Mouse (Mus musculus): ENCODE measurements around the gene Pex13.
"Not testable (repeated sequence)": the region's sequence is repeated elsewhere in the genome, so short reads cannot be mapped to it uniquely, and the experiment has no call there.

The Pex13 gene

GRCm38 (mm10) chr11:23634573-23634972, 31.2 kb downstream of the Pex13 start:
- peak in 1 of 2 experiments; percentile 28 for DNase-seq

- DNase-seq: peak in 1 of 2 experiments; percentile 4
These were observed 31.9 kb downstream of the Pex13 start for GRCm38 (mm10) chr11:23633879-23634215.

GRCm38 (mm10) chr11:23632945-23633878, 32.5 kb downstream of the Pex13 start, which contains the start of gene 0610010F05Rik:
Gene 0610010F05Rik (minus strand): TSS chr11:23633639.
- DNase-seq: peak; percentile 92 to 95

- DNase-seq: no peak
These were observed 35.1 kb downstream of the Pex13 start for GRCm38 (mm10) chr11:23630664-23631063.

- DNase-seq: no peak
These were observed 46.8 kb downstream of the Pex13 start for GRCm38 (mm10) chr11:23618995-23619394.

- DNase-seq: no peak
These were observed 51.2 kb downstream of the Pex13 start for GRCm38 (mm10) chr11:23614546-23614945.

GRCm38 (mm10) chr11:23607291-23607690, 58.5 kb downstream of the Pex13 start:
- DNase-seq: not testable (repeated sequence)

Measured in cerebellum, postnatal 10 days (tissue).